Mouse (Mus musculus) urinary bladder, adult 2 months (tissue): ENCODE data around the gene Snx29. TPM values are rescaled to one million over a fixed set of nuclear protein-coding genes. Genes with fewer than 3 reads are reported as not detected.

Source experiments
- DNase-seq: peaks from one replicate; pipeline ENCODE4 v3.0.0; 2022; ENCODE audit warnings: low spot score
- polyA plus RNA-seq: library from polyadenylated mRNA; depleted of rRNA; stranded (reverse); fragments of >200 nt; gene quantifications from 2 replicates; pipeline ENCODE4 v1.2.3, GENCODE M21; 2012; rRNA removed

Gene Snx29
- polyA plus RNA-seq, 1 experiment = 8.1 TPM

GRCm38 (mm10) chr16:11783337-11783736, 460.6 kb downstream of the Snx29 start:
- no peak for DNase-seq

GRCm38 (mm10) chr16:11784354-11784753, 461.6 kb downstream of the Snx29 start:
- no peak for DNase-seq

GRCm38 (mm10) chr16:11785806-11786205, 463.1 kb downstream of the Snx29 start:
- no peak for DNase-seq

GRCm38 (mm10) chr16:11790476-11790875, 467.8 kb downstream of the Snx29 start:
- no peak for DNase-seq

GRCm38 (mm10) chr16:11793391-11793790, 470.7 kb downstream of the Snx29 start:
- DNase-seq = no peak

GRCm38 (mm10) chr16:11794628-11795027, 471.9 kb downstream of the Snx29 start:
- DNase-seq = no peak

GRCm38 (mm10) chr16:11795758-11796460, 473.2 kb downstream of the Snx29 start:
- no peak for DNase-seq

GRCm38 (mm10) chr16:11801960-11802539, 479.3 kb downstream of the Snx29 start:
- no peak for DNase-seq

Other genes with a start within 250 kb of the Snx29 start
- 17.5 and 18.6 TPM in 2 replicates for gene Txndc11, start 188.3 kb upstream of the Snx29 start, polyA plus RNA-seq
- gene Zc3h7a, start 146.5 kb upstream of the Snx29 start, polyA plus RNA-seq = 141 and 178 TPM in 2 replicates
- 50.0 and 50.9 TPM in 2 replicates for gene Rsl1d1, start 119.6 kb upstream of the Snx29 start, polyA plus RNA-seq
- gene Gspt1, start 68.6 kb upstream of the Snx29 start, polyA plus RNA-seq = 44.5 and 55.8 TPM in 2 replicates
- gene Tnfrsf17, start 9.1 kb upstream of the Snx29 start, polyA plus RNA-seq = 0.96 and 1.9 TPM in 2 replicates